Mouse (Mus musculus): ENCODE results near the gene Acap2.

Gene Acap2

GRCm38 (mm10) chr16:31167017-31167887 lies 33.8 kb downstream of the Acap2 start:
- DNase-seq = no peak

- peak in 1 of 2 experiments; percentile 25 for DNase-seq
Measured at GRCm38 (mm10) chr16:31165907-31166306, 35.1 kb downstream of the Acap2 start.

GRCm38 (mm10) chr16:31165467-31165866 lies 35.6 kb downstream of the Acap2 start:
- DNase-seq = no peak

DNA sequence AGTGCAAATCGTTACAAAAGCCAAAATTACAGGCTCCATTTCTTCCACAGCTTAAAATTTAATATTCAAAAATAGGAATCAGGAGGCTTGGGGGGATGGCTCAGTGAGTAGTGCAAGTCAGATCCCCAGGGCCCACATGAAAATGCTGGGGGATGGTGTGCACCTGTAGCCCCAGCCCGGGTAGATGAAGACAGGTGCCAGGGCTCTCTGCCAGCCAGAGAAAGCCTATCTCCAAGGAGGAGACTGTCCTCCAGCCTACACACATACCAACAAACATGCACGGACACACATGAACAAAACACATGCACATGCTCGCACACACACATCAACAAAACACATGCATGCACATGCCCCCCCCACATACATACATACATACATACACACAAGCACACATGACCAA lies 36.9 kb downstream of the Acap2 start:
- peak; percentile 38 to 50 for DNase-seq

DNA sequence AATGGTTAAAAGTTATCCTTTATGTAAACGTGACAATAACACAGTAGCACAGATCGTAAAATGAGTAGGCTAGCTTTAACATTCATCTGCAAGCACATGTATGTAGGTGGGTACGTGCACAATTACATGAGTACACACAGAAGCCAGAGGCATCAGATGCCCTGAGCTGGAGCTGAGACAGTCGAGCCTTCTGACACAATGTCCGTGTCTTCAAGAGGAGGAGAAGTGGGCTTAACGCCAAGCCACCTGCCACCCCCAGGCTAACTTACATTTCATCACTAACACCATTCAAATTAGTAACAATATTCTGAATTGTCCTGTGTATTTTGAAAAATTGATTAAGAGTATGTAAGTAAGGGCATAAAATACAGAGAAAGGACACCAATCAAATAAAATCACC lies 40.6 kb downstream of the Acap2 start:
- DNase-seq = peak; percentile 50 to 62

GRCm38 (mm10) chr16:31159491-31159890 lies 41.6 kb downstream of the Acap2 start:
- DNase-seq = no peak

GRCm38 (mm10) chr16:31149841-31150240 lies 51.2 kb downstream of the Acap2 start:
- DNase-seq = no peak

DNA sequence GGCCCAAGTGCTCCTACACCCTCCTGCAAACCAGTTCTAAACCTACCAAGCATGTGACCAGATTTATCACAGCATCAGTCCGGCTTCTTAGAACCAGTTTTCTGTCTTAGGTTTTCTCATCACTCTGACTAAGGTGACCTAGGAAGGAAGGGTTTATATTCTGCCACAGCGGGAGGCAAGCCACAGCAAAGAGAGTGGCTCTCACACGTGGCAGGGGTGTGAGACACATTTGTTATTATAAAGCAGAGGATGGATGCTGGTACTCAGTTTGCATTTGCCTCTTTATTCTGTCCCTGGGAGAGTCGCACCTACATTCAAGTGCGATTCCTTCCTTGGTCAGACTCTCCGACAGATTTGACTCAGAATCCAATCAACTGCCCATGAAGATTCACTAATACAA lies 52.2 kb downstream of the Acap2 start:
- DNase-seq = no peak

- no peak for DNase-seq
Measured at GRCm38 (mm10) chr16:31147766-31148165, 53.3 kb downstream of the Acap2 start.

GRCm38 (mm10) chr16:31141916-31142315 lies 59.1 kb downstream of the Acap2 start:
- DNase-seq = no peak

GRCm38 (mm10) chr16:31136616-31137253 lies 64.3 kb downstream of the Acap2 start:
- DNase-seq = no peak

DNA sequence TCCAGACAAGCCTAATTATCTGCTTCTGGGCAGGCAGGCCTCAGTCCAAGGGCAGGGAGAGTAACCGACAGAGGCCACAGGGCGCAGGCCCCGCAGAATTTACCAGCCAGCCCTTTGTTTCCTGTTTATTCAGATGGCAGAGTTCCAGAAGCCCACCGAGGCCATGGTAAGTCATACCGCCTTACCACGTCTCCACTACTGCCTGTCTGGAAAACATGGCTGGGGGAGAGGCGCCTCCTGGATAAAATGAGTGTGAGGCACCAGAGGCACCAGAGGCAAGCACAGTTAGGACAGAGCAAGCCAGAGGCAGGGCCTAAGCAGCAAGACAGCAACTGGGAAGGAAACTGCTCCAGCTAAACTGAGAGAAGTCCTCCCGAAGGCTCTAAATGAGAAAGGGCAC lies 65.5 kb downstream of the Acap2 start:
- DNase-seq = peak; percentile 18 to 20

- DNase-seq = no peak
Measured at GRCm38 (mm10) chr16:31131531-31131930, 69.5 kb downstream of the Acap2 start.

GRCm38 (mm10) chr16:31128116-31128515 lies 72.9 kb downstream of the Acap2 start:
- no peak for DNase-seq

- DNase-seq = no peak
Measured at GRCm38 (mm10) chr16:31124991-31125390, 76.1 kb downstream of the Acap2 start.

- DNase-seq = no peak
Measured at GRCm38 (mm10) chr16:31121612-31122011, 79.4 kb downstream of the Acap2 start.

- no peak for DNase-seq
Measured at GRCm38 (mm10) chr16:31113596-31113995, 87.4 kb downstream of the Acap2 start.

GRCm38 (mm10) chr16:31101352-31101751 lies 99.7 kb downstream of the Acap2 start:
- no peak for DNase-seq

DNA sequence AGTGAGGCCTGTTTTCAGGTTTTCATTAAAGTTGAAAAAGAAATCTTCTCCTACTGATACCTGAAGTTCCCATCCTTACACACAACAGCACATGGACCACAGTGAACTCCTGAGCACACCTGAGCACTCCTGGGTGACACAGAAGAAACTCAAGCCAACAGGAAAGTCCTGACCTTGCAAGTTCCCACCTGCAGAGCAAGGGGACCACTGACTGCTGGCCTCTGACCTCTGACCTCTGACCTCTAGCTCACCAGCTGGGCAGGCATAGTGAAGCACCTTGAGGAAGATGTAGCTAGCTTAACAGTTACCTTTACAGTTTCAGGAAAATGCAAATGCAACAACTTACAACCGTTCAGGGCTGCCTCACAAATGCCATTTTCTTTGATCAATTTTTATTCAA lies 101.1 kb downstream of the Acap2 start:
- no peak for DNase-seq

DNA sequence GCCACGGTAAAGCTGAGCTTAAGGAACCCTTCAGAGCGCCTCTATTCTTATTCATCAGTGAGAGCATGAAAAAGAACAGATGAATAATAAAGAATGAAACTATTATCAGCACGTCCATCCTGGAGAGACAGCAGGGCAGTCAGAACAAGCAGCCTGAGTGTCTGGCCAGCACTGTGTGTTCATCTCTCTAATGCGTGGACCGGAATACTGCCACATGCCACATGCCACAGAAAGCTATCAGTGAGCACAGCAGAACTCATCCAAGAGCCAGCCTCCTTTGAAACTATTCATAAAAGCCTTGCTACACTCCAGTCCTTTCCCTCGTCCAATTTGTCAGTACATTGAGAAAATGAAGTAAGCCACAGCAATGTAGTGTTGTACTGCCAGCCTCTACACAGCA lies 107.0 kb downstream of the Acap2 start:
- no peak for DNase-seq

DNA sequence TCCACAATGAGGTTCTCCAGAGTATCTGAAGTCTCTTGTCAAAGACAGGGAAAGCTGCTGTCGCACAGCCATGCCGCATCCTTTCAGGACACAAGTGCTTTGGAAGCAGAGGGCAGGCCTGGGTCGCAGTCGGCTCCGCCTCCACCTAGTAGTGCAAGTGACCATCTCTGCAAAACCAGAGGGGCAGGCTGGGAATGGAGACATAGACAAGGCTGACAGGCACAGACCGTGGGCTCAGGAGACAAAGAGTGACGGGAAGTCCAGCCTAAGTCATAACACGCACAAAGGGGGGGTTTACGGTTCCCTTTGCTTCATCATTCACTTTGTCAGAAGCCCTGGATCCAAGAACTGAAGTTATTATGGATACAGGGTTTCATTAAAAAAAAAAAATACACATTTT lies 107.9 kb downstream of the Acap2 start:
- no peak for DNase-seq

GRCm38 (mm10) chr16:31081891-31082290 lies 119.2 kb downstream of the Acap2 start:
- no peak for DNase-seq

GRCm38 (mm10) chr16:31081125-31081664 lies 119.8 kb downstream of the Acap2 start, which contains the start of gene Xxylt1:
TSS of gene Xxylt1 (minus strand) at chr16:31081432.
- peak; percentile 98 for DNase-seq

DNA sequence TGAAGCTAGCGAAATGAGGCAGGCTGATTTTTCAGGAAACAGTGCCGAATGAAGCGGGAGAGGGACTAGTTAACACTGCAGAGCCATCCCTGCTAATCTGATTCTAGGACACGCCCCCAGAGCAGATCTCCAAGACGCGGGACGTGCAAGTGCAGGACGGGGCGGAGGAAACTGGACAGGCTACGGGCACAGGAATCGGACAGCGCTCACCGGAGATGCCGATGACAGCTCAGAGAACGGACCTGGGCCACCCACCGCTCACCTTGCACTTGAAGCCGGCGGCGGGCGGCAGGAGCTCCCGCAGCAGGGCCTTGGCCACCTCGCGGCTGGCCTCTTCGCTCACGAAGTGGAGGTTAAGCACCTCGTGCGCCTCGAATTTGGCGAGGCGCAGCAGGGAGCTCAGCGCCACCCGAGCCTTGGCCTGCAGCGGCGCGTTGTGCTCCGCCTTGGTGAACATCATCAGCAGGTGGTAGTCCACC lies 120.4 kb downstream of the Acap2 start:
- DNase-seq = peak; percentile 80 to 81

Measured in cerebellum, postnatal 10 days (tissue).